Mouse (Mus musculus) kidney, embryonic 16.5 days (tissue): ENCODE data around the gene Adam12. TPM values are rescaled to one million over a fixed set of nuclear protein-coding genes. Genes with fewer than 3 reads are reported as not detected.
"Not testable (repeated sequence)": the region's sequence is repeated elsewhere in the genome, so short reads cannot be mapped to it uniquely, and the experiment has no call there.

Source experiments
- ATAC-seq: fragments of 200-750 bp; cut with Nextera tagmentation; 2 replicates; pipeline ENCODE4 v1.8.0; 2017; ENCODE audit warnings: moderate TSS enrichment; ENCODE audit not compliant: low FRiP score, low TSS enrichment
- H3K27ac ChIP-seq: fragments of 300-500 bp; sonication (generic); 2 replicates; pipeline ENCODE4 v1.5.1; 2014; ENCODE audit warnings: low read length
- H3K27me3 ChIP-seq: fragments of 300-500 bp; sonication (generic); 2 replicates; pipeline ENCODE4 v1.6.1; 2014; ENCODE audit warnings: low read length, control low read depth, mixed read lengths; ENCODE audit not compliant: insufficient read depth
- H3K36me3 ChIP-seq: fragments of 300-500 bp; sonication (generic); 2 replicates; pipeline ENCODE4 v1.6.1; 2014; ENCODE audit warnings: low read length, control low read depth, mixed read lengths; ENCODE audit not compliant: insufficient read depth
- H3K4me1 ChIP-seq: fragments of 300-500 bp; sonication (generic); 2 replicates; pipeline ENCODE4 v1.6.1; 2014; ENCODE audit warnings: low read length, control low read depth, mixed read lengths; ENCODE audit not compliant: insufficient read depth
- H3K4me2 ChIP-seq: fragments of 300-500 bp; sonication (generic); replicated peaks from 2 replicates; pipeline ENCODE4 v1.6.1; 2014; ENCODE audit warnings: low read depth, low read length
- H3K4me3 ChIP-seq: fragments of 300-500 bp; sonication (generic); 2 replicates; pipeline ENCODE4 v1.5.1; 2014; ENCODE audit warnings: mild to moderate bottlenecking, low read length
- H3K9ac ChIP-seq: fragments of 300-500 bp; sonication (generic); replicated peaks from 2 replicates; pipeline ENCODE4 v1.6.1; 2014; ENCODE audit warnings: low read length
- H3K9me3 ChIP-seq: fragments of 300-500 bp; sonication (generic); 2 replicates; pipeline ENCODE4 v1.6.1; 2016; ENCODE audit warnings: low read length, control low read depth
- WGBS: fragments of 180-500 bp; shearing (Covaris S2); extraction: QIAGEN DNeasy Blood & Tissue Kit; methylation state at CpG from one replicate; pipeline ENCODE4 v1.1.7; 2014; 5-methylcytosine and 5-hydroxymethylcytosine counted together
- polyA plus RNA-seq: library from polyadenylated mRNA; unstranded; fragments of >200 nt; fragmentation: Nextera tagmentation; extraction: Ambion mirVana; gene quantifications from 2 replicates; pipeline ENCODE4 v1.2.1, GENCODE M21; 2015

Adam12 gene
- polyA plus RNA-seq, 1 experiment from 2014 or later = 4.5 TPM

DNA sequence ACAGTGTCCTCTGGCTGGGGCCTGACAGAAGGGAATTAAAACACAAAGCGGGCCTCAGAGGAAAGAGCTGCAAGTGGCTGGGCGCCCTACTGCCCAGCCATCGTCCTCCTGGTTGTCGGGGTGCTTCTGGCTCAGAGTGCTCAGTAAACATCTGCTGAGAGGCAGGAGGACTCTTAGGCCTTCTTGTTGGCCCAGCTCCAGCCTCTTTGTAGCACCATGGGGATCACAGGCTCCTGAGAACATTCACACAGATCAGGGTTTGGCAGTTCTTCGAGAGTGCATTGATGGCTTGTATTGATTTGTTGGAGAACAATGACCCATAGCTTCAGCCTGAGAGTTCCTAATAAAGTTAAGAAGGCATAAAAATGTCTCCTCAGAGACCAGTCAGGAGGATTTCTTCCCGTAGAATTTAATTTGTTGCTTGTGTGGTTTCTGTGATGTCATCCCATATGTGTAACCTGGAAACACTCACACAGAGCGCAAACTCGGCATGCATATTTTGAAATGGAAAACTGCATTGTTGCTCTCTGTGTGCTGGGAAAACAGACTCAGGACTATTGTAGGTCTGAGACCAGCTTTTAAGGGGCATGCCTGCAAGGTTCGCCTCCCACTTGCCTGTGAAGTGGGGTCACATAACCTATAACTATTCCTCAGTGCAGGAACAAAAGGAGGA lies 347.1 kb downstream of the Adam12 start:
- not testable (repeated sequence) for H3K27ac ChIP-seq, H3K4me1 ChIP-seq, H3K4me3 ChIP-seq, H3K9ac ChIP-seq, H3K36me3 ChIP-seq, H3K9me3 ChIP-seq, ATAC-seq, H3K27me3 ChIP-seq, H3K4me2 ChIP-seq
- WGBS = 65% methylated on average over 5 of the region's 9 CpGs

DNA sequence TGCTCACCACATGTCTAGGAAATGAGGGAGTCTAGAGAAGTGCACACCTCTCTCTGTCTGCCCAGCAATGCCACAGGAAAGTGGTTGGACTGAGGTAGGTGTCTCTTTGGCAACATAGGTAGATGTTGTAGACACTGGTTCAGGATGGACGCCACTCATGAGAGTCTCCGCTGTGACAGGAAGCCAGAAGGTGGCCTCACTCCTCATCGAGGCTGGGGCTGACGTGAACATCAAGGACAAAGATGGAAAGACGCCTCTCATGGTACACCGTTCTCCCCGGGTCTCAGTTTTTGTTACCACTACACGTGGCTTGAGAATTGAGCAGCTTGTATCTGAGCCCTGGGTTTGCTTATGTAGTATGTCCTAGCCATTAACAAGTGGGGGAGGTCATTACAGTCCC lies 352.2 kb downstream of the Adam12 start:
- Histone ChIP-seq H3K27me3 (no peaks in the 10 kb centered on the region), H3K27ac (no peak overlapping the region), H3K9ac (no peak overlapping the region), H3K9me3 (peaks cover 3% of the 10 kb centered on the region; the same call in 1 of the 2 replicates), H3K36me3 (no peaks in the 10 kb centered on the region), H3K4me3 (no peak overlapping the region), H3K4me2 (no peak overlapping the region), H3K4me1 (peaks cover 3% of the 10 kb centered on the region; the same call in 1 of the 2 replicates)
- no peak for ATAC-seq
- WGBS = 85% methylated on average over 8 of the region's 8 CpGs

DNA sequence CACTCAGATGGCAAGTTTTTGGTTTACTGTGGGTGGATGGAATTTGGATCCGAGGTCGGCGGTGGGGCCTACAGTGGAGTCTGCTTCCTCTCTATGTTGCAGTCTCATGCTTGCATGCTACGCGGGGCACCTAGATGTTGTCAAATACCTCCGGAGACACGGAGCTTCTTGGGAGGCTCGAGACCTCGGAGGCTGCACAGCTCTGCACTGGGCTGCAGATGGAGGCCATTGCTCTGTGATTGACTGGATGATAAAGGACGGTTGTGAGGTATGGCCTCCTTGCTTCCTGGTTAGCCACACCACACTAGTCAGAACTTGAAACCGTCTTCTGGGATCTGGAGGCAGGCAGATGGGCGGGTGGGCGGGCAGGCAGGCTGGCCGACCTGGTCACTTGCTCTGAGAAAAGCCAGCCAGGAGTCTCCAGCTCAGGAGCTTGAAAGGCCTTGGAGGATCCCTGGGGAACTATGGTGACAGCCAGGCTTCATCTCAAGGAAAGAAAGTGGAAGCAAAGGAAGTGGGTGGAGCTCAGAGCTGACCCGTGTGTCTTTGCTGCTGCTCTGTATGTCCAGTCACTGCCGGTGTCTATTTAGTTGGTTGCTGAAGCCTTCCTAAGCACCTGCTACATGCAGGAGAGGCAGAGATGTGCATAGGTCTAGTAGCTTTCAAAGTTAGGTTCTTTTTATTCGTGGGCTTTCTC lies 355.2 kb downstream of the Adam12 start:
- H3K4me3 ChIP-seq = no peak overlapping the region
- H3K36me3 ChIP-seq = no peaks in the 10 kb centered on the region
- H3K9me3 ChIP-seq = peaks cover 3% of the 10 kb centered on the region; the same call in 1 of the 2 replicates
- no peak overlapping the region for H3K27ac ChIP-seq
- H3K4me1 ChIP-seq = no peaks in the 10 kb centered on the region; the same call in 1 of the 2 replicates
- no peaks in the 10 kb centered on the region for H3K27me3 ChIP-seq
- no peak overlapping the region for H3K4me2 ChIP-seq
- 64% methylated on average over 17 of the region's 17 CpGs for WGBS
- ATAC-seq = no peak
- no peak overlapping the region for H3K9ac ChIP-seq

DNA sequence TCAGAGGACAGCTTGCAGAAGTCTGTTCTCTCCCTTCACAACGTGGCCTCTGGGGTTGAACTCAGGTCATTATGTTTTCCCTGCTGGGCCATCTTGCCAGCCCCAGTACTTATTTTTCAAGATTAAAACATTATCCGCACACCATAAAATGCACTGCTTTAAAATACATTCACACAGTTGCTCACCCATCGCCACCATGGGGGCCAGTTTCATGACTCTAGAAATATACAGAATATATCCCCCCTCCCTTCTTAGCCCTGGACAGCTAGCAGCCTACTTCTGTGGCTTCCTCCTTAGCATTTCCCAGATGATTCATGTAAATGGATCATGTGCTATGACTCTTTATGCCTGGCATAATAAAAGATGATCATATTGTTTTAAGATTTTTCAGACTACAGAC lies 355.8 kb downstream of the Adam12 start:
- no peak overlapping the region for H3K4me2 ChIP-seq
- no peak overlapping the region for H3K27ac ChIP-seq
- 71% methylated on average over 3 of the region's 3 CpGs for WGBS
- H3K36me3 ChIP-seq = no peaks in the 10 kb centered on the region
- H3K4me1 ChIP-seq = no peaks in the 10 kb centered on the region; the same call in 1 of the 2 replicates
- no peak for ATAC-seq
- no peak overlapping the region for H3K9ac ChIP-seq
- no peaks in the 10 kb centered on the region for H3K27me3 ChIP-seq
- H3K9me3 ChIP-seq = peaks cover 3% of the 10 kb centered on the region; the same call in 1 of the 2 replicates
- H3K4me3 ChIP-seq = no peak overlapping the region

DNA sequence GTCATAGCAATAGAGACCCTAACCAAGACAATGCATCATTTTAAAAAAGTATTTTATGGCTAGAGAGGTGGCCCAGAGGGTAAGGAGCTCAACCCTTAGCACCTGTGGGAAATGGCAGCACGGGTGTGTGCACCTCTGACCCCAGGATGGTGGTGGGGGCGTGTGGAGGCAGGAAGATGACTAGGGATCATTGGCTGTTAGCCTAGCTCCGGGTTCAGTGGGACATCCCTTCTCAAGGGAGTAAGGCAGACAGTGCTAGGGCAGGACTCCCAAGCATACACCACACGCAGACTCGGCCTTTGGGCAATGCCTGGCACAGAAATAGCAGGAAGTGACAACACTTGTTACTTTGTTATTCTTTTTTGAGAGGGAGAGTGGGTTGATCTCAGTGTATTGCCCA lies 359.2 kb downstream of the Adam12 start:
- H3K36me3 ChIP-seq = no peaks in the 10 kb centered on the region
- 71% methylated on average over 5 of the region's 5 CpGs for WGBS
- no peak for ATAC-seq

DNA sequence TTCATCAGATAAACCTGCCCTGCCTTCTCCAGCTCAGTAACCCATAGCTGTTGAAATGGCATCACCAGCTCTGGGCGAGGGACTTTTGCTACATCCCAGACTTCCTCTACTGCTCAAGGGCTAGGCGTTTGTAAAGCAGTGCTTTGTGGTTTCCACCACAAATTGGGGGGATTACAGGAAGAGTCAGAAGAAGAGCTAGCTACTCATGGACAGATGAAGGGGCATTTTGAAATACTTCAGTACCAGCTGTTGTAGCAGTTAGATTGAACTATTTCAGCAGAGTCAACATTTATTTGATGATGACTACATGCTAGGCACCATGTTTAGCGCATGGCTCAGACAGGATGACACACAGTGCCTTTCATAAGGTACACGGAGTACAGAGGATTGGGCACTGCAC lies 361.7 kb downstream of the Adam12 start:
- Histone ChIP-seq H3K4me3 (no peak overlapping the region), H3K4me1 (no peaks in the 10 kb centered on the region), H3K27ac (no peak overlapping the region), H3K27me3 (no peaks in the 10 kb centered on the region), H3K9ac (no peak overlapping the region), H3K4me2 (no peak overlapping the region), H3K9me3 (no peaks in the 10 kb centered on the region), H3K36me3 (no peaks in the 10 kb centered on the region)
- WGBS = 88% methylated on average over 4 of the region's 4 CpGs
- no peak for ATAC-seq

More for the DNA sequence above, 359.2 kb downstream of the Adam12 start:
- no peak overlapping the region for H3K4me2 ChIP-seq
- H3K9ac ChIP-seq = no peak overlapping the region
- no peaks in the 10 kb centered on the region for H3K9me3 ChIP-seq
- H3K27ac ChIP-seq = no peak overlapping the region
- no peaks in the 10 kb centered on the region for H3K27me3 ChIP-seq
- H3K4me1 ChIP-seq = no peaks in the 10 kb centered on the region; the same call in 1 of the 2 replicates
- H3K4me3 ChIP-seq = no peak overlapping the region

DNA sequence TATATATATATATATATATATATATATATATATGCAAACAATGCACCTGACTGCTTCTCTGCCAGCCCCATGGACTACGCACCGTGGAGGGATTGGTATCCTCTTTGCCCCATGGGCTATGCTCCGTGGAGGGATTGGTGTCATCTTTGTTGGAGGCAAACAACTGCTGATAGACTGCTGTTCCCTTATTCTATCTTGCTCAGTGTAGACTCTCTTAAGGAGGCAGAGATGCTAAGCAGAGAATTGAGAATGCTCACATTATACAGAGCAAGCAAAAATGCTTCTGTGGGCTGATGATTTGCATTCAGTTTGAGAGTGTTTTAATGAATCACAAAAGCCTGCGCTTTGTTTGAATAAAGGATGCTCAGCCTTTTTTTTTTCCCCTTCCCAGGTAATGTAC lies 368.3 kb downstream of the Adam12 start:
- Histone ChIP-seq H3K9me3 (no peaks in the 10 kb centered on the region), H3K27ac (no peak overlapping the region), H3K27me3 (no peaks in the 10 kb centered on the region), H3K4me1 (no peaks in the 10 kb centered on the region), H3K9ac (no peak overlapping the region), H3K4me3 (no peak overlapping the region), H3K36me3 (no peaks in the 10 kb centered on the region), H3K4me2 (no peak overlapping the region)
- 92% methylated on average over 4 of the region's 4 CpGs for WGBS
- no peak for ATAC-seq

DNA sequence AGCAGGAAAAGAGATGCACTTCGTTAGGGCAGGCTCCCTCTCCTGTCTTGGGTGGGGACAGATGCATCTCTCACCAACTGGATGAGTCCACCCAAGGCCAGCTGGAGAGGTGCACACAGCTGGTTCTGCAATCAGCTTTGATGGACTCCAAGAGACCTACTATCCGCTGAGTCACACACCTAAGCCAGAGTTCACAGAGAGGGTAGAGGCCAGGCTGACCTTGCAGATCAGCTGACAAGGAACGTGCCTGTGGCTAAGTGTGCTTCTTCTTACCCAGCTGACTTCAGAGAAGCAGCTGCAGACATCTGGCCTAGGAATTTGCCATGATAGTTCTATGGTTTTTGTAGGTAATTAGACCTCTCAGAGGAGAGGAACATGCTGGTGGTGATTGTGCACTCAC lies 368.8 kb downstream of the Adam12 start:
- H3K36me3 ChIP-seq = no peaks in the 10 kb centered on the region
- no peak overlapping the region for H3K4me2 ChIP-seq
- no peak for ATAC-seq
- H3K27ac ChIP-seq = no peak overlapping the region
- H3K9ac ChIP-seq = no peak overlapping the region
- H3K4me3 ChIP-seq = no peak overlapping the region
- no peaks in the 10 kb centered on the region for H3K4me1 ChIP-seq
- no peaks in the 10 kb centered on the region for H3K9me3 ChIP-seq
- WGBS = 71% methylated on average over 3 of the region's 3 CpGs
- H3K27me3 ChIP-seq = no peaks in the 10 kb centered on the region

DNA sequence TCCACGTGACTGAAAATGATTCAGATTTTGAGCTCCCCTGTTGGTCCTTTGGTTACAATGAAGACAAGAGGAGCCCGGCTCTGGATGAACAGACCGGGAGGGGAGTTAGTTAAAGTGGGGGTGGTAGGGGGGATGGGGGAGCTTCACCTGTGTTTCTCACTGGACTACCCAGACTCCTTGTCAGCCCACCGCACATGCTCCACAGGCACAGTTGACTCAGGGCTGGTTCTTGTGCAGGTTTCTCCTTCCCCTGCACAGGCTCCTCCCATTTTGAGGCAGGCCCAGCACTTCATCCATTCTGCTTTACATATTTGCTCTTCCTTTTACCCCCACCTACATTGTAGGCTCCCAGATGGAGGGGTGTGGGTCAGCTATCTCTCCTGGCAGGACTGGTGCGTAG lies 369.2 kb downstream of the Adam12 start:
- Histone ChIP-seq H3K4me2 (no peak overlapping the region), H3K36me3 (no peaks in the 10 kb centered on the region), H3K4me1 (no peaks in the 10 kb centered on the region), H3K9me3 (no peaks in the 10 kb centered on the region), H3K4me3 (no peak overlapping the region), H3K27me3 (no peaks in the 10 kb centered on the region), H3K9ac (no peak overlapping the region), H3K27ac (no peak overlapping the region)
- ATAC-seq = no peak
- WGBS = 91% methylated on average over 5 of the region's 5 CpGs

DNA sequence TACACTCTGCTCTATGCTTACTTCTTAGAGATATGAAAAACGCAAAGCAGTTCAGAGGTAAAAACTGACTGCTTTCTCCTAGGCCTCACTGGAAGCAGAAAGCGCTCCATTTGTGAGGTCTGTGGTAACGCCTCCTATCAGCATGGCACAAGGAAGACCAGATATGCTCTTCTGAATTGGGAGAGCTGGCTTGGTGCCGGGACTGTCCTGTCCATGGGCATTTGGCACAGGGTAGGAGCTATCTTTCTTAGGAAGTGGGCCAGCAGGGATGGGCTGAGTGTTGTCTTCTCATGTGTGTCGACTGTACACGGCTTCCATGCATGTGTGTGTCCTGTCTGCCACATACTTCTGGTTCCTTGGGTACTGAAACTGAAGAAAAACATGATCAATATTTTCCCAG lies 369.7 kb downstream of the Adam12 start:
- Histone ChIP-seq H3K9me3 (no peaks in the 10 kb centered on the region), H3K9ac (no peak overlapping the region), H3K27me3 (no peaks in the 10 kb centered on the region), H3K36me3 (no peaks in the 10 kb centered on the region), H3K4me1 (no peaks in the 10 kb centered on the region), H3K27ac (no peak overlapping the region), H3K4me3 (no peak overlapping the region), H3K4me2 (no peak overlapping the region)
- WGBS = 91% methylated on average over 6 of the region's 6 CpGs
- no peak for ATAC-seq
